Mouse (Mus musculus): ENCODE data around the gene Mybpc1.

Mybpc1 gene

GRCm38 (mm10) chr10:88604943-88605342 lies at the start of gene Mybpc1:
TSS of gene Mybpc1 (minus strand) at chr10:88605152.
- DNase-seq (ENCODE audit: low spot score in 2 of 2), result no peak

- DNase-seq (ENCODE audit: low spot score in 2 of 2), result no peak
Measured at GRCm38 (mm10) chr10:88645448-88645847, 40.5 kb upstream of the Mybpc1 start.

GRCm38 (mm10) chr10:88631330-88631953 lies 26.5 kb upstream of the Mybpc1 start:
- DNase-seq (ENCODE audit: low spot score in 2 of 2), result no peak

DNA sequence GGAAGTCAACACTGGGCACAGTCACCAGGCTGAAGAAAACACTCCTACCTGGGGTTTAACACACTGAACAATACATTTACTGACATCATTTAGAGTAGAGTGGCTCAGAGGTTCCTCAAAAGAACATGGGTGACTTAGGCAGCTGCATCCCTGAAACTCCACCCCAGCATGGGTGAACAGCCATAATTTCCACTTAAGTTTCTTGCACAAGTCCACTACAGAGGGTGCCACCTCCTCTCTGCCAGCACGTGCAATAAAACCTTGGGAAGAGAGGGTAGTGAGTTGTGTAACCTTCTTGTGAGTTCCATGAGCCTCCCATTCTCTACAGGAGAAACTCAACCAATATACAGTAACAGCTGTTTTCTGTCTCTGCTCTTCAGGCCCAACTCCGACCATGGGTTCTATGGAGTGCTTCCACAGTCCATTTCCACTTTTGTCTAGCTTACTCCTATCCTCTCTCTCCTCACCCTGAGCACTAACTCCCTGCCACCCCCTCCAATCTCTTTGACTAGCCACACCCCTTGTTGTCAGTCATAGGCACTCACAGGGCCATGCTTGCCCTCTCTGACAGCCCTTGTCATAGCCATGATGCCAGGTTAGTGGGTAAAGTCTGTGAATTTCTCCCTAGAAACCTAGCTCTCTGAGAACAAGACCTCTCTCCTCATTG lies 25.8 kb upstream of the Mybpc1 start:
- no peak for DNase-seq (ENCODE audit: low spot score in 2 of 2)

GRCm38 (mm10) chr10:88627052-88627451 lies 22.1 kb upstream of the Mybpc1 start:
- DNase-seq (ENCODE audit: low spot score in 2 of 2), result peak in 1 of 2 experiments; percentile 17

GRCm38 (mm10) chr10:88626176-88626575 lies 21.2 kb upstream of the Mybpc1 start:
- DNase-seq (ENCODE audit: low spot score in 2 of 2), result no peak

DNA sequence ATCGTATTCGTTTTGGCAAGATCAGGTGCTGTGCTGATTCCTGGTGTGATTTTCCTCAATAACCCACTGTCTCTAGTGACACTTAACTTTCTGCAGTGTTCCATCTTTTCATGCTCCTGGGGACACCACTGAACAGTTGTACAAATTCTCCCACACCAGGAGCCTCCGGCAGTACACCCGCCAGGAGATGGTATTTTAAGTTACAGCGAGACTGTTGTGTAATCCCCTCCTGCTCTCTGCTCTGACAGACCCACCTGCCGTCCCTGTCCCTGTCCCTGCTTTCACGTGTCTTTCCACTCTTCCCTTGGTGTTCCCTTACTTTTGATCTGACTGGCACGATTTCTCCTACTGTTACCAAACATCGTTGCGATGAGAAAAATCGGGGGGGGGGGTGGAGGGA lies 19.3 kb upstream of the Mybpc1 start:
- DNase-seq (ENCODE audit: low spot score in 2 of 2), result peak in 1 of 2 experiments; percentile 16

- DNase-seq (ENCODE audit: low spot score in 2 of 2), result no peak
Measured at GRCm38 (mm10) chr10:88622624-88623023, 17.7 kb upstream of the Mybpc1 start.

DNA sequence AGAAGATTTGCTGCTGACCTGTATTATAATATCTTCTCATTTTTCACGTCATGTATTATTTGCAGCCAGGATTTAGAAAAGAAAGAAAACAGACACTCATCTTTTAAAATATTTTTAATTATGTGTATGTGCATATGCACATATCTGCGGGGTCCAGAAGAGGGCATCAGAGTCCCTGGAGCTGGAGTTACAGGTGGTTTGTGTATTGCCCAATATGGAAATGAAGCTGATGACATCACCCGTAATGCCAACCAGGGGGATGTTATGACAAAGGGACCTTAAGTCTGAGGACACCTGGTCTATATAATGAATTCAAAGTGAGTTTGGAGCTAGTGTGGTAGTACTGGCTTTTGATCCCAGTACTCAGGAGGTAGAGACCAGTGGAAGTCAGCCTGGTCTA lies 15.9 kb upstream of the Mybpc1 start:
- DNase-seq (ENCODE audit: low spot score in 2 of 2), result no peak

DNA sequence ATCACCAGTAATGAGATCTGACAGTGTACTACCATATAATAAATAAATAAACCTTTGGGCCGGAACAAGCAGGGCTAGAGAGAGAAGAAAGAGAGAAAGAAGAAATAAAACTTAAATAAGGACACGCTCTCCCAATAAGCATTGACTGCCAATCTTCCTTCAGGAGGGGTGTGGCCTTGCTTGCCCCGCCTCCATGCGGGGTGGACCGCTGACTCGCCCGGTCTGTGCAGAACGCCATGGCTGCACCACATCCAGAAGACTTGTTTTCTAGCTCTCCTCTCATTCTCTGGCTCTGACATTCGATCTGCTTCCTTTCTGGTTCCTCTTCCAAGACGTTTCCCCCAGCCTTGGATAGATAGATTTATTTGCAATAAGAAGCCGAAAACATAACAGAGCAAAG lies 8.1 kb upstream of the Mybpc1 start:
- no peak for DNase-seq (ENCODE audit: low spot score in 2 of 2)

- no peak for DNase-seq (ENCODE audit: low spot score in 2 of 2)
Measured at GRCm38 (mm10) chr10:88606686-88607085, 1.7 kb upstream of the Mybpc1 start.

- DNase-seq (ENCODE audit: low spot score in 2 of 2), result no peak
Measured at GRCm38 (mm10) chr10:88606065-88606464, 1.1 kb upstream of the Mybpc1 start.

DNA sequence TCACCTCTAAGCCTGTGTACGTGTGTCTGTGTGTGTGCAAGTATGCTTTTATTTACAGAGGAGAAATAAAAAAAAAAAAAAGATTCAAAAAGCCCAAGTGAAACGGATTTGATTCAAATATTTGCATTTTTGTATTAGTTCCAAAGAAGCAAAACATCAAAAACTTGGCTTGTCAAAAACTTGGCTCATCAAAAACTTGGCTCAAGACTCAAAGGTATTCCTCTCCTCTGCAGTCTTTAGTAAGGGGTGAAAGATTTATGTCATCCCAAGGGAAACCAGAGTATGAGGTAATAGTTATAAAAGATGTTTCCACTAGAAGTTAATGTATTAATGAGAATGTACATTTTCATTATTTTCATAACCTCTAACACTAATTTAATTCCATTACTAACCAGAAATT lies 1.2 kb downstream of the Mybpc1 start:
- DNase-seq (ENCODE audit: low spot score in 2 of 2), result no peak

- no peak for DNase-seq (ENCODE audit: low spot score in 2 of 2)
Measured at GRCm38 (mm10) chr10:88603256-88603655, 1.7 kb downstream of the Mybpc1 start.

DNA sequence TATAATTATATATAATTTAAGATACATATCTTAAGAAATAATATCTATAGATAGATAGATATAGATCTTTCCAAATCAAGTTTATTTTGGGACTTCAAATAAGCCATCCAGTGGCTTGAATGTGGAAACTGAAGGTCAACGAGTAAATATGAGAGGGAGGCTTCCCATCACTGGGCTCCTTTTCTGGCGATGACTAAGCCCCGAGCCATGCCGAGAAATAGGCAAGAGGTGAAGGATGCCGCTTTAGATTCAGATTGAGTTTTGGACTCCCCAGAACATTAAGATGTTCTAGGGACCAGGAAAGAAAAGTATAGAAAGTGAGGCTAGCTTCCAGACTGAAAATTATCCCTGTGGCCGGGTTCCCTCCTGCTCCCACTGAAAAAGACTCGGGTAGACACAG lies 4.4 kb downstream of the Mybpc1 start:
- no peak for DNase-seq (ENCODE audit: low spot score in 2 of 2)

- no peak for DNase-seq (ENCODE audit: low spot score in 2 of 2)
Measured at GRCm38 (mm10) chr10:88592316-88592715, 12.6 kb downstream of the Mybpc1 start.

DNA sequence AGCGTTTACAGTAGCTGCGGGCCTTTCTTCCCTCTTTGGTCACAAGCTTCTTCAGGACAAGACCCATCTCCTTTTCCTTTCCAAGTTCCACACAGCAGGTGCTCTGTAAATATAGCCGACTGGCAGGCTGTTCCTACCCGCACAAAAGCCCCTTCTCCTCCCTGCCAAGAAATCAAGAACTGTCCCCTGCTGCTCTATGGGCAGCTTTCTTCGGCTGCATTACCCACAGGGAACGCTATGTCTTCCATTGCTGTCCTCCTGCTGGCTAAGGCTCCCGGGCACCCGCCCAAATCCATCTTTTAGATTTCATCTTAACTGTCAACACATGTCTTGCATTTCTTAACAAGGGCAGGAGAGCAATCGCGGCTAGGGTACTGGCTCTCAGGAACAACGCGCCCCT lies 13.9 kb downstream of the Mybpc1 start:
- peak; percentile 16 to 36 for DNase-seq (ENCODE audit: low spot score in 2 of 2)

GRCm38 (mm10) chr10:88584469-88584868 lies 20.5 kb downstream of the Mybpc1 start:
- peak; percentile 11 to 24 for DNase-seq (ENCODE audit: low spot score in 2 of 2)

GRCm38 (mm10) chr10:88580786-88581185 lies 24.2 kb downstream of the Mybpc1 start:
- no peak for DNase-seq (ENCODE audit: low spot score in 2 of 2)

- no peak for DNase-seq (ENCODE audit: low spot score in 2 of 2)
Measured at GRCm38 (mm10) chr10:88578651-88579050, 26.3 kb downstream of the Mybpc1 start.

DNA sequence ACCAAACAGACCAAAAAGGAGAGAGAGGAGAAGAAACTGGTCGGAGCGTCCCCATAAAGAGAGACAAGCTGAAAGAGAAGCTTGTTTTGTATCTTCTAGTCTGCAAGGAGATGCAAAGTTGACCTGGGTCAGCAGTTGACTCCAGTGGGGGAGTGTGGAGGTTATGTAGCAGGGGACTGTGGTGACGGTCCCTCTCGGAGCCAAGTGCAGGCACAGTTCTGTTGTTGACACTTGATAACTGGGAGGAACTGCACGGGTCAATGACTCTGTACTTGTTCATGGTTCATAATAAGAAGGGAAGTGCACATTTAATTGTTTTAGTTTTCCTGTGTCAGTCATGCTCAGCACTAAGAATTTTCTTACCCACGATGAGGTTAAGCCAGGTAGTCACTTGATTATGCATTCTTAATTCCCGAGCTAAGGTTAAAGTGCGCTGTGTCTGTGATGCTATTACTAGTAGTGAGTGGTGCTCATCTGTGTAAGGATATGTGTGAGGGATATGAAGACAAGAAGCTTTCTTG lies 30.8 kb downstream of the Mybpc1 start:
- no peak for DNase-seq (ENCODE audit: low spot score in 2 of 2)

DNA sequence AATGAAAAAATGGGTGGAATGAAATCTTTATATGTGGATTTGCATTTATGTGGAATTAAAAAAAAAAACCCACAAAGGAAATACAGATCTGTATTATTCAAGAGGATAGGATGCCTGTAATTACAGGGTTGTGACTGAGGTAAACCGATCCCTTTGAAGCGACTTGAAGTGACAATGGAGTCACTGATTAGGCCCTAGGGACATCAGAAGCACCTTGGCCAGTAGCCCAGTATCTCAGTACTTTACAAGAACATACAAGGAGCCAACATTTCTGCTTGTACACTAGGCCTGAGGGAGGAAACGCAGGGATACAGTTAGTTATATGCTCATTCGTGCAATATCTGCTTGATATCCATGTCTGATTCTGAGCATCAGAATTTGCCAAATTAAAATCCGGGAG lies 32.8 kb downstream of the Mybpc1 start:
- DNase-seq (ENCODE audit: low spot score in 2 of 2), result no peak

GRCm38 (mm10) chr10:88557046-88557445 lies 47.9 kb downstream of the Mybpc1 start:
- no peak for DNase-seq (ENCODE audit: low spot score in 2 of 2)
